Mouse (Mus musculus): ENCODE data around the gene Frrs1.

DNA sequence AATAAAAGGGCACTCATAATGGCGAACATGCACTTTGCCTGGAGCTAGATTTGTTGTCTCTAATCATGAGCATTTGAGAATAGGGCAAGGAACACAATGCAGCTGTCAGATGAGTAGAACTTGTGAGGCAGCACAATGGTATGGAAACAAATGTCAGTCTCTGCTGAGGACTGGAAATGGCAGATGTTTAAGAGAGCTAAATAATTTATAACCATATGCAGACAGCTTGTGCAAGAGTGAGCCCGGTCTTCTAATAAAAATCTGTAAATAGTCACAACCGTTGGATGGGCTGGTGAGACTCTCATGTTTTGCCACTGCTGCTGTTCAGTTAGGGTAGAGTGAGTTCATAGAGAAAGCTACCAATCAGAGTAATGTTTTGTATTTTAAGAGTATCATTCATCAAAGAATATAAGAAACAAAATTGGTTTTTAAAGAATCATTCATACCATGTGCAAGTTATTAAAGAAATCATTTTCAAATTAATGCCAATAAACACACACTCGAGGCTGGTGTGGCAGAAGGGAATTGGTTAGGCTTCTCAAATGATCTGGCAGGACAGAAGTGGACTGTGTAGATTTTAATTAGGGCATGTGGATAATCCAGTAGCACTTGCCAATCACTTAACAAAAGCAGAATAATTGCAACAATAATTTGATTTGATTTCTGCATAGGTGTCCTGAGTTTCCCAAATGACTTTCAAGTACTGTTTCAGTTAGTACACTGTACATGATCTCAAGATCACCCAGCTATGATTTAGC, 77.8 kb downstream of the Frrs1 start:
- TF ChIP-seq CTCF (IDR thresholded peaks at IDR 0.05; ENCODE audit: low read depth, low read length) = no peak
- TF ChIP-seq POLR2A (IDR thresholded peaks at IDR 0.05; ENCODE audit: borderline replicate concordance, low read depth, low read length) = no peak
